Mouse (Mus musculus) midbrain, embryonic 10.5 days (tissue): ENCODE data around the gene Ercc1. TPM values are rescaled to one million over a fixed set of nuclear protein-coding genes. Genes with fewer than 3 reads are reported as not detected.
A peak's percentile ranks its signal among the peaks of the same experiment; 100 is the strongest.

Experiments
- DNase-seq: peaks from one replicate; pipeline ENCODE4 v3.0.0-alpha.2; 2017; ENCODE audit warnings: low spot score
- H3K27ac ChIP-seq: fragments of 300-500 bp; sonication (generic); replicated peaks from 2 replicates; pipeline ENCODE4 v1.5.1; 2016; ENCODE audit warnings: mild to moderate bottlenecking
- H3K27me3 ChIP-seq: fragments of 300-500 bp; sonication (generic); 2 replicates; pipeline ENCODE4 v1.6.1; 2016; ENCODE audit warnings: low read depth, mild to moderate bottlenecking; ENCODE audit not compliant: poor library complexity, severe bottlenecking
- H3K36me3 ChIP-seq: fragments of 300-500 bp; sonication (generic); 2 replicates; pipeline ENCODE4 v1.6.1; 2016; ENCODE audit warnings: mild to moderate bottlenecking, moderate library complexity
- H3K4me1 ChIP-seq: fragments of 300-500 bp; sonication (generic); 2 replicates; pipeline ENCODE4 v1.6.1; 2016
- H3K4me3 ChIP-seq: fragments of 300-500 bp; sonication (generic); 2 replicates; pipeline ENCODE4 v1.5.1; 2016; ENCODE audit warnings: mild to moderate bottlenecking, moderate library complexity
- H3K9me3 ChIP-seq: fragments of 300-500 bp; sonication (generic); replicated peaks from 2 replicates; pipeline ENCODE4 v1.6.1; 2016; ENCODE audit warnings: mild to moderate bottlenecking
- WGBS: fragments of 180-500 bp; shearing (Covaris S2); methylation state at CpG from one replicate; pipeline ENCODE4 v1.1.7; 2016; 5-methylcytosine and 5-hydroxymethylcytosine counted together
- polyA plus RNA-seq: library from polyadenylated mRNA; unstranded; fragments of >200 nt; fragmentation: Nextera tagmentation; extraction: Ambion mirVana; gene quantifications from 2 replicates; pipeline ENCODE4 v1.2.1, GENCODE M21; 2016

The Ercc1 gene
- polyA plus RNA-seq, 1 experiment from 2014 or later, result 118 TPM

DNA sequence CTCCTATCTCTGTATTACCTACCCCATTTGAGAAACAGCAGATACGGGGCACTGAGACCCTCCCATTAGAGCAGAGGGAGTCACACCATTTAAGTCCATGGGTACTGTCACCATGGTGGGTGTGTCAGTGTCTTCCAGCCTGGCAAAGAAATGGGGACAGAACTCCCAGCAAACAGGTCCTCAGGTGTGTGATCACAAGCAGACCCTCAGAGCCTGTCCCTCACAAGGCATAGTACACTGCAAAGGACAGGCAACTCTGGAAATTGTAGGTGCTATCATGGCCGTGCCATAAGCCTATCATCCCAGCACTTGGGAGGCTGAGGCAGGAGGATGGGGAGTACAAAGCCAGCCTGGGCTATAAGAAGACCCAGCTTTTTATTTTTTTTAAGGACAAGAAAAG lies 26.4 kb upstream of the Ercc1 start:
- no peak for DNase-seq
- Histone ChIP-seq H3K36me3 (no peaks in the 10 kb centered on the region), H3K27me3 (peaks cover 60% of the 10 kb centered on the region), H3K4me3 (no peak overlapping the region), H3K27ac (no peak overlapping the region), H3K9me3 (no peaks in the 10 kb centered on the region), H3K4me1 (peaks cover 41% of the 10 kb centered on the region)
- WGBS, result 74% methylated on average over 2 of the region's 2 CpGs

DNA sequence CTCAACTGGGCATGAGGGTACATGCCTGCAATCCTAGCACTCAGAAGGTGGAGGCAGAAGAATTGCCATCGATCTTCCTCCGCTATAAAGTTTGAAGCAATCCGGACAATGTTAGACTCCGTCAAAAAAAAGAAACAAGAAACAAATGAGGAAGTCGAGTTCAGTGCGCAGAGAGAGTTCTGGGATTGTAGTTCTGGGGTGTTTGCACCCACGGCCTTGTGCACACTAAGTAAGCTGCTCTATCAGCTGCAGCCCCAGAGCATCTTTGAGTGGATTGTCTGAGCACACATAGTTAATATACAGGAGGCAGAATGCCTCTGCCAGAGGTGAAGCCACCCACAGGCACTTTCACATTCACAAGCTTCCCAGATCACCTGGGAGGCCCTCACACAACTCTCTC lies 25.9 kb upstream of the Ercc1 start:
- no peak overlapping the region for H3K4me3 ChIP-seq
- peaks cover 55% of the 10 kb centered on the region for H3K27me3 ChIP-seq
- 77% methylated on average over 7 of the region's 7 CpGs for WGBS
- H3K36me3 ChIP-seq, result no peaks in the 10 kb centered on the region
- no peaks in the 10 kb centered on the region for H3K9me3 ChIP-seq
- H3K4me1 ChIP-seq, result peaks cover 41% of the 10 kb centered on the region
- H3K27ac ChIP-seq, result no peak overlapping the region
- DNase-seq, result no peak

DNA sequence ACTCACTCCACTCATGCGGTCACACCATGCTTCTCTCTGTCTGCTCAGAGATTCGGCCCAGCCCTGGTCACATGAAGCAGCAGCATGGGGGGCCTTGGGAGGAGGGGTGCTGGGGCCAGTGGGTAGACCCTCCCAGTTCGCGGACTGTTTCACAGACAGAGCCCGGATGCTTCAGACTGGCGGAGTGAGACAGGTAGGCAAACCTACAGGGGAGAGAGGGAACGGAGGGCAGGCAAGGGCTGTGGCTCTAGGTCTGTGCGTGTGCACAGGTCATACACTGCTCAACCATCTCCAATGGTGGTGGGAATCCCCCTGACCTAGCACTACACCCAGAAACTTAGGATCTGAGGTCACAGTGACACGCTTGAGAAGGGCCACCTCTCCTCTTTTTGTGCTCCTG lies 25.1 kb upstream of the Ercc1 start:
- Histone ChIP-seq H3K9me3 (no peaks in the 10 kb centered on the region), H3K36me3 (no peaks in the 10 kb centered on the region), H3K27me3 (peaks cover 48% of the 10 kb centered on the region), H3K4me1 (peaks cover 41% of the 10 kb centered on the region), H3K27ac (peak overlapping the region; percentile 78), H3K4me3 (peak overlapping the region; percentile 61)
- peak; percentile 34 for DNase-seq
- WGBS, result 13% methylated on average over 9 of the region's 9 CpGs

DNA sequence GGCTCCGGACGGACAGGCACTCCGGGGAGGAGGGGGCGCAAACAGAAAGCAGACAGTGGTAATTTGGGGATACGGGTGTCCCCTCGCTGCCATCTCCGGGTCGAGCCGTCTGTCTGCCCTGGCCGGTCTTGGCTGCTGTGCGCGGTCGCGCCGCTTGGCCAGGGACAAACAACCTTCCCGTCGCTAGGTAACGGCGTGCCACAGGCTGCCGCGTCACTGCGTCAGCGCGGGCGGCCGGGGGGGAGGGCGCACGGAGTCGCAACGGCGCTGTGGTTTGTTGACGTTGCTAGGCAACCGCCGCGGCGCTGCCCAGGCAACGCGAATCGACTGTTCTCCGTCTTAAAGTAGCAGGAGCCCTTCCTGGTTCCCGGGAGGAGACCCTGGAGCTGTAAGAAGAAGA lies 24.7 kb upstream of the Ercc1 start:
- H3K27ac ChIP-seq, result peak overlapping the region; percentile 78

GRCm38 (mm10) chr7:19320637-19321036 lies 23.9 kb upstream of the Ercc1 start:
- WGBS, result 46% methylated on average over 7 of the region's 7 CpGs
- no peak for DNase-seq
- Histone ChIP-seq H3K4me1 (peaks cover 43% of the 10 kb centered on the region), H3K9me3 (no peaks in the 10 kb centered on the region), H3K36me3 (no peaks in the 10 kb centered on the region), H3K4me3 (peak overlapping the region; percentile 61), H3K27ac (peak overlapping the region; percentile 53; the same call in 1 of the 2 replicates), H3K27me3 (peaks cover 36% of the 10 kb centered on the region)

More for the DNA sequence above, 24.7 kb upstream of the Ercc1 start:
- Histone ChIP-seq H3K36me3 (no peaks in the 10 kb centered on the region), H3K27me3 (peaks cover 43% of the 10 kb centered on the region), H3K9me3 (no peaks in the 10 kb centered on the region), H3K4me3 (peak overlapping the region; percentile 61), H3K4me1 (peaks cover 41% of the 10 kb centered on the region)
- WGBS, result 0% methylated on average over 41 of the region's 41 CpGs
- DNase-seq, result peak; percentile 98

GRCm38 (mm10) chr7:19321464-19321863 lies 23.1 kb upstream of the Ercc1 start:
- Histone ChIP-seq H3K27me3 (peaks cover 33% of the 10 kb centered on the region), H3K36me3 (no peaks in the 10 kb centered on the region), H3K4me1 (peaks cover 45% of the 10 kb centered on the region), H3K4me3 (no peak overlapping the region), H3K27ac (no peak overlapping the region), H3K9me3 (no peaks in the 10 kb centered on the region)
- no peak for DNase-seq
- 78% methylated on average over 5 of the region's 5 CpGs for WGBS

GRCm38 (mm10) chr7:19322489-19322888 lies 22.1 kb upstream of the Ercc1 start:
- no peak overlapping the region for H3K27ac ChIP-seq
- H3K36me3 ChIP-seq, result no peaks in the 10 kb centered on the region
- WGBS, result 63% methylated on average over 9 of the region's 9 CpGs
- DNase-seq, result no peak
- no peak overlapping the region for H3K4me3 ChIP-seq
- peaks cover 49% of the 10 kb centered on the region for H3K4me1 ChIP-seq
- no peaks in the 10 kb centered on the region for H3K9me3 ChIP-seq
- peaks cover 23% of the 10 kb centered on the region for H3K27me3 ChIP-seq

DNA sequence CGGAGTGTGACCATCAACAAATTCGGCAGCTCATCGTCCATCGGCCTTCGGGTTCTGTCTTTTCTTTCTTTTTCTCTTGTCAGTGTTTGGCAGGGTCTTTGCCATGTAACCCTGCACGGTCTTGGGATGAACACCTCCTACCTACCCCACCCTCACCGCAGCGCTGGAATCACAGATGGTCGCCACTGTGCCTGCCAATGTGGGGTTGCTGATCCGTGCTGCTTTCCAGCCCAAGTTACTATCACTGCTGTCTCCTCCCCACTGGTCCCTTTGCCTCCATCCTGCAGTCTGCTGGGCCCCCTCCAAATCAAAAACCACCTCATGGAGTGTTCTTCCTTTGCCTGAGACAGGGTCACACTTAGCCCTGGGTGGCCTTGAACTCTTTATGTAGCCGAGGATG lies 20.4 kb upstream of the Ercc1 start:
- H3K4me1 ChIP-seq, result peaks cover 51% of the 10 kb centered on the region
- H3K36me3 ChIP-seq, result no peaks in the 10 kb centered on the region
- WGBS, result 89% methylated on average over 11 of the region's 11 CpGs
- no peak for DNase-seq
- H3K9me3 ChIP-seq, result no peaks in the 10 kb centered on the region
- H3K27me3 ChIP-seq, result peaks cover 6% of the 10 kb centered on the region
- no peak overlapping the region for H3K4me3 ChIP-seq
- H3K27ac ChIP-seq, result no peak overlapping the region

DNA sequence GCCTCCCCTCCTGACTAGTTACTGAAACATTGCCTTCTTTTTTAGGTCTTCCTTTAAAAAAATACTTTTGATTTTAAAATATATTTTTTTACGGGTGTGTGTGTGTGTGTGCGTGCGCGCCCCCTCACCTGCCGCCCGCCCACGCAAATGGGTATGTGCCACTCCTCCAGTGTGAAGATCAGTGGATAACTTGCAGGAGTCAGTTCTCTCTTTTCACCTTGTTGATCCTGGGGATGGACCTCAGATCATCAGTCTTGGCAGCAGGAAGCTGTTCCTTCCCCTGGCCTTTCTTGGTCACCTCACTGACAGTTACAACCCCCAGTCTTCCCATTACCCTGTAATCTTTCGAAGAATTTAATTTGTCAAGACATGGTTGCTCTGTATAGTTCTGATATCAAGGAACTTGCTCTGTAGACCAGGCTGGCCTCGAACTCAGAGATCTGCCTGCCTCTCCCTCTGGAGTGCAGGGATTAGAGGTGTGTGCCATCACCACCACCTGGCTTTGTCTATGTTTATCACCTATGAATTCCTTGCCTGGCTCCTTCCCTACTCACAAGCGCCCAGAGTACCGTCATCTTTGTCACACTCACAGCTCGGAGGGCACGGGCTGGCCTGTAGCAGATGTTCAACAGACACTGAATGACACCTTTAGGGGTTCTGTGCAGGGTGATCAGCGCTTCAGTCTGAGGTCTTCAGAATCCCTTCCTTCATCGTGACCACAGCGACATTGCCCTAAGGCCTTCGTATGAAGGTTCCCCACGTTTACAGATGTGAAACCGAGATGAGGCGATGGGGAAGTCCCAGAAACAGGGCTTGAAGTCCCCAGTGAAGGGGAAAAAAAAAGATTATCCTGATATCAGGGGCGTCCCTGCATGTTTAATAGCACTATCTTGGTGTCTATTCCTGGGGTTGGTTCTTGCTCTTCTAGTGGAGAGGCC lies 19.0 kb upstream of the Ercc1 start:
- H3K4me1 ChIP-seq, result peaks cover 38% of the 10 kb centered on the region
- peak overlapping the region; percentile 81 for H3K27ac ChIP-seq
- H3K27me3 ChIP-seq, result peaks cover 7% of the 10 kb centered on the region; the same call in 1 of the 2 replicates
- peak overlapping the region; percentile 58; the same call in 1 of the 2 replicates for H3K4me3 ChIP-seq
- H3K36me3 ChIP-seq, result no peaks in the 10 kb centered on the region
- no peak for DNase-seq
- no peaks in the 10 kb centered on the region for H3K9me3 ChIP-seq
- 73% methylated on average over 21 of the region's 21 CpGs for WGBS

DNA sequence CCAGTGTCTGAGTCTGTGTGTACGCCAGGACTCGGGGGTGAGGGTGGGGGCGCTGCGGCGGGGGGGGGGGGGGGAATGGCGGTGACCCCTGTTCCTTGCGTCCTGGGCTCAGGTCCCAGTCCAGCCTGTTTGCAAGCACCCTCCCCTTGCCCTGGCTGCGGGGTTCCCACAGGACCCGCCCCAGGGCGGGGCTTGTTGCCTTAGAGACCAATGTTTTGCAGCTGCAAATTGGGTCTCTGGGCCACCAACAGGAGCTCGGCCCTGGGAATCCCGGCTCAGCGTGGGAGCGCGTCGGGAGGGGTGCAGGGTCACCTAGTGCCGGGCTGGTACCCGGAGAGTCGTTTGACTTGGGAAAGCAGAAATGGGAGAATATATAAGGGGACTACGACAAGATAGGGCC lies 18.2 kb upstream of the Ercc1 start:
- H3K4me1 ChIP-seq, result peaks cover 32% of the 10 kb centered on the region
- WGBS, result 0% methylated on average over 20 of the region's 20 CpGs
- no peaks in the 10 kb centered on the region for H3K36me3 ChIP-seq
- peak; percentile 90 for DNase-seq
- H3K9me3 ChIP-seq, result no peaks in the 10 kb centered on the region
- peak overlapping the region; percentile 58 for H3K4me3 ChIP-seq
- H3K27ac ChIP-seq, result peak overlapping the region; percentile 81
- peaks cover 8% of the 10 kb centered on the region; the same call in 1 of the 2 replicates for H3K27me3 ChIP-seq

- Histone ChIP-seq H3K4me1 (peaks cover 26% of the 10 kb centered on the region), H3K27ac (peak overlapping the region; percentile 81), H3K4me3 (peak overlapping the region; percentile 58), H3K27me3 (peaks cover 16% of the 10 kb centered on the region; the same call in 1 of the 2 replicates), H3K9me3 (no peaks in the 10 kb centered on the region), H3K36me3 (no peaks in the 10 kb centered on the region)
- 0% methylated on average over 22 of the region's 22 CpGs for WGBS
- peak; percentile 90 for DNase-seq
Measured at GRCm38 (mm10) chr7:19327128-19327527, 17.4 kb upstream of the Ercc1 start.

GRCm38 (mm10) chr7:19327782-19328181 lies 16.8 kb upstream of the Ercc1 start:
- Histone ChIP-seq H3K27me3 (peaks cover 21% of the 10 kb centered on the region; the same call in 1 of the 2 replicates), H3K4me3 (peak overlapping the region; percentile 58; the same call in 1 of the 2 replicates), H3K36me3 (no peaks in the 10 kb centered on the region), H3K27ac (peak overlapping the region; percentile 81), H3K9me3 (no peaks in the 10 kb centered on the region), H3K4me1 (peaks cover 30% of the 10 kb centered on the region)
- no peak for DNase-seq
- WGBS, result 82% methylated on average over 5 of the region's 5 CpGs

GRCm38 (mm10) chr7:19328425-19328824 lies 16.2 kb upstream of the Ercc1 start:
- Histone ChIP-seq H3K36me3 (no peaks in the 10 kb centered on the region), H3K27ac (no peak overlapping the region), H3K4me1 (peaks cover 37% of the 10 kb centered on the region), H3K9me3 (no peaks in the 10 kb centered on the region), H3K4me3 (no peak overlapping the region), H3K27me3 (peaks cover 21% of the 10 kb centered on the region; the same call in 1 of the 2 replicates)
- no peak for DNase-seq
